Mouse (Mus musculus) forebrain, embryonic 16.5 days (tissue): ENCODE data around the gene Zfp771. TPM values are rescaled to one million over a fixed set of nuclear protein-coding genes. Genes with fewer than 3 reads are reported as not detected.

Experiments used
- ATAC-seq: fragments of 200-750 bp; cut with Nextera tagmentation; 2 replicates; pipeline ENCODE4 v1.8.0; 2017; ENCODE audit warnings: mild to moderate bottlenecking, moderate library complexity
- H3K27ac ChIP-seq: fragments of 300-500 bp; sonication (generic); 2 replicates; pipeline ENCODE4 v1.5.1; 2014; ENCODE audit warnings: low read length, control low read depth
- H3K27me3 ChIP-seq: fragments of 300-500 bp; sonication (generic); replicated peaks from 2 replicates; pipeline ENCODE4 v1.6.1; 2014; ENCODE audit warnings: low read length; ENCODE audit not compliant: control insufficient read depth, insufficient read depth
- H3K36me3 ChIP-seq: fragments of 300-500 bp; sonication (generic); 2 replicates; pipeline ENCODE4 v1.6.1; 2014; ENCODE audit not compliant: control insufficient read depth, insufficient read depth
- H3K4me1 ChIP-seq: fragments of 300-500 bp; sonication (generic); replicated peaks from 2 replicates; pipeline ENCODE4 v1.6.1; 2014; ENCODE audit warnings: low read length; ENCODE audit not compliant: control insufficient read depth, insufficient read depth
- H3K4me2 ChIP-seq: fragments of 300-500 bp; sonication (generic); 2 replicates; pipeline ENCODE4 v1.6.1; 2014; ENCODE audit warnings: mild to moderate bottlenecking, low read length, control low read depth
- H3K4me3 ChIP-seq: fragments of 300-500 bp; sonication (generic); replicated peaks from 2 replicates; pipeline ENCODE4 v1.5.1; 2014; ENCODE audit warnings: mild to moderate bottlenecking, low read length, control low read depth
- H3K9ac ChIP-seq: fragments of 300-500 bp; sonication (generic); replicated peaks from 2 replicates; pipeline ENCODE4 v1.6.1; 2014; ENCODE audit warnings: low read depth, low read length, control low read depth
- H3K9me3 ChIP-seq: fragments of 300-500 bp; sonication (generic); 2 replicates; pipeline ENCODE4 v1.6.1; 2016; ENCODE audit warnings: low read length; ENCODE audit not compliant: control insufficient read depth
- WGBS: fragments of 180-500 bp; shearing (Covaris S2); extraction: QIAGEN DNeasy Blood & Tissue Kit; methylation state at CpG from one replicate; pipeline ENCODE4 v1.1.7; 2014; 5-methylcytosine and 5-hydroxymethylcytosine counted together
- polyA plus RNA-seq: library from polyadenylated mRNA; unstranded; fragments of >200 nt; fragmentation: Nextera tagmentation; extraction: Ambion mirVana; gene quantifications from 2 replicates; pipeline ENCODE4 v1.2.1, GENCODE M21; 2015

Zfp771 gene
- polyA plus RNA-seq, 1 experiment from 2014 or later = 66.6 TPM

DNA sequence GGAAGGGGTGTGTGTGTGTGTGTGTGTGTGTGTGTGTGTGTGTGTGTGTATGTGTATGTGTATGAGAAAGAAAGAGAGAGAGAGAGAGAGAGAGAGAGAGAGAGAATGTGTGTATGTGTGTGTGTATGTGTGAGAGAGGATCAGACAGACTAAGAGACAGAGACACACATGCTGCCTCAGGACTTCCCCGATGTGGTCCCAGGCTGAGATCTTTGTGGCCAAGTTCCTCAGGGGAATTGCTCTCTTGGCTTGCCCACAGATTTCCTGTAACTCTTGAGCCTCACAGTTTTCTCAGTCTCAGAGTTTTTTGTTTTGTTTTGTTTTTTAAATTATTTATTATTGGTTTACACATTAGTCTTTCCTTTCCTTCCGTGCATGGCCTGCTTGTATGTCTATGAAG, 45.2 kb downstream of the Zfp771 start:
- peaks cover 10% of the 10 kb centered on the region for H3K9me3 ChIP-seq
- H3K36me3 ChIP-seq = no peaks in the 10 kb centered on the region
- no peak overlapping the region for H3K9ac ChIP-seq
- H3K27ac ChIP-seq = no peak overlapping the region
- 83% methylated on average over 2 of the region's 2 CpGs for WGBS
- no peaks in the 10 kb centered on the region for H3K27me3 ChIP-seq
- no peak for ATAC-seq
- H3K4me1 ChIP-seq = no peaks in the 10 kb centered on the region
- no peak overlapping the region for H3K4me3 ChIP-seq
- no peak overlapping the region for H3K4me2 ChIP-seq

DNA sequence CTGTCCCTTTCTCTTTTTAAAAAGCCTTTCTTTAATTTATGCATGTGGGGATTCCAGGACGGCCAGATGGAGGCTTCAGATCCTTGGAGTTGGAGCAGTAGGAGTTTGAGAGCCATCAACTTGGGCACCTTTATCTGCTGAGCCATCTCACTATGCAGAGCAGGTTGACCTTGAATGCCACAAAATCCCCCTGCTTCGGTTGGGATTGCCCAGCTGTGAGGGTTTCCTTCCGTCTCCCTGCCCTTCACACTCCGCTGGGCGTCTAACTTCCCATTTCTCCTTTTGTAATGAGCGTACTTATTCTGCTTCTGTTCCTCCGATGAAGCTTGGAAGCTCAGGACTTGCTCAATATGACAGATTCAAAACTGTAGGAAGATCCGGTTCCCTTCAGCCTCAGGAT, 46.1 kb downstream of the Zfp771 start:
- Histone ChIP-seq H3K9ac (no peak overlapping the region), H3K27me3 (no peaks in the 10 kb centered on the region), H3K4me3 (no peak overlapping the region), H3K4me1 (no peaks in the 10 kb centered on the region), H3K36me3 (no peaks in the 10 kb centered on the region), H3K4me2 (no peak overlapping the region), H3K9me3 (peaks cover 10% of the 10 kb centered on the region), H3K27ac (no peak overlapping the region)
- no peak for ATAC-seq
- WGBS = 62% methylated on average over 8 of the region's 8 CpGs

DNA sequence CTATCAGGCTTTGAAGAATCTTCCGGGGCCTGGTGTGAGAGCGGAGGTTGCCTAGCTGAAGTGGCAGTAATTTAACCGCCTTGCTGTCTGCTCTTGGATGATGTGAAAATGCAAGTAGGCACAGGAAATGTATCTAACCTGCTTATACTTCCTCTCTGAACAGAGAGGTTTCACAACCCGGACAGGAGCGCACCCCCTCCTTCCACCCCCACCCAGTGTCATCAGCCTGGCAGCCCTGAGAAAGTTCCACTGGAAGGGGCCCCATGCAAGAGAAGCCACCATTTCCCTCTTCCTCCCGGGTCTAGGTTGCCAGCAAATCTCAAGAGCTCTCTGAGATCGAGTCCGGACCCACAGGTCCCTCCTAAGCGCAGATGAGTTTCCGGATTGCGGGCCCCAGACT, 52.0 kb downstream of the Zfp771 start, which contains the start of gene Itgal:
TSS of gene Itgal (plus strand) at position 163 of the 400 bp plus-strand sequence.
- Histone ChIP-seq H3K4me1 (no peaks in the 10 kb centered on the region), H3K4me3 (no peak within 1 kb of the TSS), H3K36me3 (no peaks in the 10 kb centered on the region), H3K4me2 (no peak within 1 kb of the TSS), H3K9me3 (no peaks in the 10 kb centered on the region), H3K27me3 (no peaks in the 10 kb centered on the region), H3K27ac (no peak within 1 kb of the TSS), H3K9ac (no peak within 1 kb of the TSS)
- 87% methylated on average over 11 of the region's 11 CpGs for WGBS
- ATAC-seq = no peak

DNA sequence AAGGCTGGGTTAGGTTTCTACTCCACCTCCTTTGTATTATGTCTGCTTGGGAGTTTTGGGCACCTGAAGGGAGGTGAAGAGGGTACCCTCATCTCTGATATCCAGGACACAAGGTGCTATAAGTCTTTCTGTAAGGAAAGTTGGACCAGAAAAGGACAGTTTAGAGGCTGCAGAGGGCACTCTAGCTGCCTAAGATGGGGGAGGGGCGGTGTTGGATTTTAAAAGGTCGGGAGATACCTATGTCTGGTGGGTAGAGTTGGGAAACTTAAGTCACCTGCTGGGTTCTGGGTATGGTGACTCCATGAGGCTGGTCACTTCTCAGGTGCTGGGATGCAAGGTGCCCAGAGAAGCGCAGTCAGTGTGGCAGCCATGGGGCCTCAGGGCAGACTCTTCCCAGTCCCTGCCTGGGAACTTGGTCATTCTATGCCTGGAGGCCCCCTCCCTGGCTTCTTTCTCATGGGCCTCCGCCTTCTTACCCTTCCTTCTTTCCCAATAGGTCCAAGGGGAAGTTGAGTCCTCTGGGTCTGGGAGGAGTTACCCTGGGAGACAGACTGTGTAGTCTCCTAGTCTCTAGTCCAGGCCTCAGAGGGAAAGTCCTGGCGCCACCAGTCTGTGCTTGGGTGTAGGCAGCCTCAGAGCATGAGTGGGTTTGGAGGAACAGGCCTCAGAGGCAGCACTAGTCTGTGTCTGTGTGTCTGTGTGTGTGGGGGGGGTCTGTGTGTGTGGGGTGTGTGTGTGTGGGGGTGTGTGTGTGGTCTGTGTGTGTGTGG, 52.9 kb downstream of the Zfp771 start:
- Histone ChIP-seq H3K36me3 (no peaks in the 10 kb centered on the region), H3K27me3 (no peaks in the 10 kb centered on the region), H3K4me3 (no peak overlapping the region), H3K9ac (no peak overlapping the region), H3K27ac (no peak overlapping the region), H3K4me1 (no peaks in the 10 kb centered on the region), H3K9me3 (no peaks in the 10 kb centered on the region), H3K4me2 (no peak overlapping the region)
- WGBS = 87% methylated on average over 5 of the region's 5 CpGs
- ATAC-seq = no peak

DNA sequence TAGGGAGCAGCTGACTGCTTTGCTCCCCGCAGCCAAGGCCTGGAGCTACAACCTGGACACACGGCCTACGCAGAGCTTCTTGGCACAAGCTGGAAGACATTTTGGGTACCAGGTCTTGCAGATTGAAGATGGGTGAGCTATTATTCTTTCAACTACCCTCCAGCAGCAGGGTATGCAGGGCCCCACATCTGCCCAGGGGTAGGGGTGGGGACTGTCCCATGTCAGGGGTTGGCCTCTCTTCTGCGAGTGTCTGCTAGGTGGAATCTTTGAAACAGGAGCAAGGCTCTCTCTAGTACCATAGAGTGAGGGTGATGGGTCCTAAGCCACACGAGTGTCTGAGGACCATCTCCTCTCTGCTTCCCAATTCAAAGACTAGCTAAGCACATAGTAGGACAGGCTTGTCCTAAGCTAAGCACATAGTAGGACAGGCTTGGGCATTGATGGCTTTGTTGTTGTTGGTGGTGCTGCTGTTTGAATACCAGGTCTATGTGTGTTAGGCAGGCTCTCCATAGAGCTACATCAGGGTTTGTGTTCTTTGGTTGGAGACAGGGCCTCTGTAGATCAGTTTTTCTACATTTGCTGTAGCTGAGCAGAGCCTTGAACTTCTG, 53.6 kb downstream of the Zfp771 start:
- ATAC-seq = no peak
- WGBS = 96% methylated on average over 5 of the region's 5 CpGs
- Histone ChIP-seq H3K4me2 (no peak overlapping the region), H3K27me3 (no peaks in the 10 kb centered on the region), H3K4me3 (no peak overlapping the region), H3K27ac (no peak overlapping the region), H3K36me3 (no peaks in the 10 kb centered on the region), H3K9ac (no peak overlapping the region), H3K4me1 (no peaks in the 10 kb centered on the region), H3K9me3 (no peaks in the 10 kb centered on the region)

Other genes starting within 250 kb of the Zfp771 start
- 3.0 and 3.7 TPM in 2 replicates for gene Mvp, start 229.7 kb upstream of the Zfp771 start, polyA plus RNA-seq
- gene Pagr1b, start 227.8 kb upstream of the Zfp771 start, polyA plus RNA-seq = not detected in 2 replicates
- 22.9 and 39.8 TPM in 2 replicates for gene Pagr1a, start 226.9 kb upstream of the Zfp771 start, polyA plus RNA-seq
- gene Gm42742, start 223.2 kb upstream of the Zfp771 start, polyA plus RNA-seq = 54.8 and 74.1 TPM in 2 replicates
- gene Prrt2, start 223.1 kb upstream of the Zfp771 start, polyA plus RNA-seq = 21.1 and 29.9 TPM in 2 replicates
- gene Maz, start 217.2 kb upstream of the Zfp771 start, polyA plus RNA-seq = 57.9 and 58.8 TPM in 2 replicates
- gene Kif22, start 201.8 kb upstream of the Zfp771 start, polyA plus RNA-seq = 52.9 and 61.2 TPM in 2 replicates
- gene Zg16, start 156.9 kb upstream of the Zfp771 start, polyA plus RNA-seq = not detected in 2 replicates
- gene AI467606, start 152.9 kb upstream of the Zfp771 start, polyA plus RNA-seq = 1.5 and 1.9 TPM in 2 replicates
- gene Qprt, start 122.0 kb upstream of the Zfp771 start, polyA plus RNA-seq = 0.28 and 1.0 TPM in 2 replicates
- 0.09 TPM in 1 of 2 replicates, not detected in the other for gene Spn, start 106.5 kb upstream of the Zfp771 start, polyA plus RNA-seq
- 88.2 and 91.0 TPM in 2 replicates for gene Cd2bp2, start 48.2 kb upstream of the Zfp771 start, polyA plus RNA-seq
- 24.9 and 31.0 TPM in 2 replicates for gene Tbc1d10b, start 35.8 kb upstream of the Zfp771 start, polyA plus RNA-seq
- 4.1 and 8.3 TPM in 2 replicates for gene Mylpf, start 35.4 kb upstream of the Zfp771 start, polyA plus RNA-seq
- gene Zfp553, start 11.2 kb upstream of the Zfp771 start, polyA plus RNA-seq = 66.1 and 69.3 TPM in 2 replicates
- 18.8 and 26.5 TPM in 2 replicates for gene Sept1, start 11.1 kb upstream of the Zfp771 start, polyA plus RNA-seq
- 143 and 147 TPM in 2 replicates for gene Dctpp1, start 16.4 kb downstream of the Zfp771 start, polyA plus RNA-seq
- 48.3 and 49.2 TPM in 2 replicates for gene Sephs2, start 29.8 kb downstream of the Zfp771 start, polyA plus RNA-seq
- gene Itgal, start 52.0 kb downstream of the Zfp771 start, polyA plus RNA-seq = 0.16 and 0.20 TPM in 2 replicates
- 10.5 and 10.6 TPM in 2 replicates for gene Zfp768, start 101.3 kb downstream of the Zfp771 start, polyA plus RNA-seq
- gene Zfp747, start 131.8 kb downstream of the Zfp771 start, polyA plus RNA-seq = 8.2 and 9.6 TPM in 2 replicates
- gene 9130019O22Rik, start 142.9 kb downstream of the Zfp771 start, polyA plus RNA-seq = 4.2 and 5.1 TPM in 2 replicates
- 5.3 and 6.3 TPM in 2 replicates for gene E430018J23Rik, start 149.4 kb downstream of the Zfp771 start, polyA plus RNA-seq
- gene Zfp764, start 162.5 kb downstream of the Zfp771 start, polyA plus RNA-seq = 5.2 and 5.9 TPM in 2 replicates
- gene Zfp688, start 177.8 kb downstream of the Zfp771 start, polyA plus RNA-seq = 28.4 and 28.6 TPM in 2 replicates
- gene Zfp689, start 204.9 kb downstream of the Zfp771 start, polyA plus RNA-seq = 14.6 and 17.7 TPM in 2 replicates
- 42.8 and 45.3 TPM in 2 replicates for gene Prr14, start 215.3 kb downstream of the Zfp771 start, polyA plus RNA-seq
- 10.2 and 11.8 TPM in 2 replicates for gene Fbrs, start 234.9 kb downstream of the Zfp771 start, polyA plus RNA-seq